Mouse (Mus musculus): ENCODE data around the gene Uimc1.

- TF ChIP-seq CTCF (IDR thresholded peaks at IDR 0.05; ENCODE audit: borderline replicate concordance, insufficient read depth, low read length) (no peak), POLR2A (IDR thresholded peaks at IDR 0.05; ENCODE audit: low read depth, low read length) (no peak)
Measured at GRCm38 (mm10) chr13:55013702-55014344, 86.3 kb downstream of the Uimc1 start.
